Mouse (Mus musculus) hindbrain, embryonic 15.5 days (tissue): ENCODE data around the gene Dut. TPM values are rescaled to one million over a fixed set of nuclear protein-coding genes. Genes with fewer than 3 reads are reported as not detected.

Experiments
- ATAC-seq: fragments of 200-750 bp; cut with Nextera tagmentation; 2 replicates; pipeline ENCODE4 v1.8.0; 2017; ENCODE audit warnings: low read depth, moderate number of reproducible peaks, moderate TSS enrichment; ENCODE audit not compliant: low FRiP score
- H3K27ac ChIP-seq: fragments of 300-500 bp; sonication (generic); replicated peaks from 2 replicates; pipeline ENCODE4 v1.5.1; 2015; ENCODE audit warnings: mild to moderate bottlenecking, inconsistent platforms
- H3K27me3 ChIP-seq: fragments of 300-500 bp; sonication (generic); 2 replicates; pipeline ENCODE4 v1.6.1; 2015; ENCODE audit warnings: control low read depth, inconsistent platforms
- H3K36me3 ChIP-seq: fragments of 300-500 bp; sonication (generic); 2 replicates; pipeline ENCODE4 v1.6.1; 2015; ENCODE audit warnings: control low read depth, inconsistent platforms
- H3K4me1 ChIP-seq: fragments of 300-500 bp; sonication (generic); replicated peaks from 2 replicates; pipeline ENCODE4 v1.6.1; 2015; ENCODE audit warnings: control low read depth, inconsistent platforms
- H3K4me2 ChIP-seq: fragments of 300-500 bp; sonication (generic); 2 replicates; pipeline ENCODE4 v1.6.1; 2015; ENCODE audit warnings: moderate library complexity, mild to moderate bottlenecking, inconsistent platforms
- H3K4me3 ChIP-seq: fragments of 300-500 bp; sonication (generic); 2 replicates; pipeline ENCODE4 v1.5.1; 2015; ENCODE audit warnings: mild to moderate bottlenecking, inconsistent platforms
- H3K9ac ChIP-seq: fragments of 300-500 bp; sonication (generic); 2 replicates; pipeline ENCODE4 v1.6.1; 2015; ENCODE audit warnings: inconsistent platforms
- H3K9me3 ChIP-seq: fragments of 300-500 bp; sonication (generic); 2 replicates; pipeline ENCODE4 v1.6.1; 2016; ENCODE audit warnings: control low read depth, inconsistent platforms
- WGBS: fragments of 180-500 bp; shearing (Covaris S2); methylation state at CpG from one replicate; pipeline ENCODE4 v1.1.7; 2015; 5-methylcytosine and 5-hydroxymethylcytosine counted together
- polyA plus RNA-seq: library from polyadenylated mRNA; unstranded; fragments of >200 nt; fragmentation: Nextera tagmentation; extraction: Ambion mirVana; gene quantifications from 2 replicates; pipeline ENCODE4 v1.2.1, GENCODE M21; 2015

The Dut gene
- polyA plus RNA-seq: 75.6 and 76.1 TPM in 2 replicates

DNA sequence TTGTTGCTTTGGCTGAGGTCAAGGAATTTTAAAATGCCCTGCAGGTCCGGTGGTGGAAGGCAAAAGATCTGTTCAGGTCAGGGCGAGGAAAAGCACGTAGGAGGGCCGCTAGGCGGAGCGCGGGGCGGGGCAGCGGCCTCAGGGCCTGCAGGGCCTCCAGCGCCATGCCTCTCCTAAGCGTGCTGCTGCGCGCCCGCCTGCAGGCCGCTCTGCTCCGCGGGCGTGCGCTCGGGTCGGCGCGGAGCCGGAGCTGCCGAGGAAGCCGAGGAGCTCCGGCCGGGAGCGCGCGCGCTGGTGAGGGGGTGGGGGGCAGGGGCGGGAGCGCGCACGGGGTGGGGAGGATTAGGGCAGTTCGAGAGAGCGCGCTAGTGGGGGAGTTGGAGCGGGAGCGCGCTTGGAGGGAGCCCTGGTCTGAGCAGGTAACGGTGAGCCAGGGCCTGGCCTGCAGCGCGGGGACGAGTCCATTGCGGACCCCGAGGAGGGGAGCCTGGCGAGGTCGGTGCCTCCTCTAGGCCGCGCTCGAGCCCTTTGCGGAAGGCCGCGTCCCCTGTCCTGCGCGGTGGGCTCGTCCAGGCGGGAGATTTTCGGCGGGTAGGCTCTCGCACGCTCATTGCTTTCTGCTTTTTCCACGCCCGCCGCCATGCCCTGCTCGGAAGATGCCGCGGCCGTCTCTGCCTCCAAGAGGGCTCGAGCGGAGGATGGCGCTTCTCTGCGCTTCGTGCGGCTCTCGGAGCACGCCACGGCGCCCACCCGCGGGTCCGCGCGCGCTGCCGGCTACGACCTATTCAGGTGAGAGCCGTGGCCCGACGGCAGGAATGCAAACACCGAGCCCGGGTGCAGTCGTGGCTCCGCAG lies at the start of gene Dut:
Gene Dut (plus strand): TSS at position 83 of the 854 bp plus-strand sequence.
- under 1% methylated on average over 82 of the region's 96 CpGs for whole genome bisulfite sequencing
- peak within 1 kb of the TSS; percentile 63 for H3K4me3 ChIP-seq
- peak within 1 kb of the TSS; percentile 83 for H3K27ac ChIP-seq
- H3K9me3 ChIP-seq: no peaks in the 10 kb centered on the region
- no peaks in the 10 kb centered on the region for H3K27me3 ChIP-seq
- H3K4me2 ChIP-seq: peak within 1 kb of the TSS; percentile 68
- H3K36me3 ChIP-seq: no peaks in the 10 kb centered on the region
- peaks cover 18% of the 10 kb centered on the region for H3K4me1 ChIP-seq
- peak; percentile 99 for ATAC-seq
- peak within 1 kb of the TSS; percentile 74 for H3K9ac ChIP-seq

DNA sequence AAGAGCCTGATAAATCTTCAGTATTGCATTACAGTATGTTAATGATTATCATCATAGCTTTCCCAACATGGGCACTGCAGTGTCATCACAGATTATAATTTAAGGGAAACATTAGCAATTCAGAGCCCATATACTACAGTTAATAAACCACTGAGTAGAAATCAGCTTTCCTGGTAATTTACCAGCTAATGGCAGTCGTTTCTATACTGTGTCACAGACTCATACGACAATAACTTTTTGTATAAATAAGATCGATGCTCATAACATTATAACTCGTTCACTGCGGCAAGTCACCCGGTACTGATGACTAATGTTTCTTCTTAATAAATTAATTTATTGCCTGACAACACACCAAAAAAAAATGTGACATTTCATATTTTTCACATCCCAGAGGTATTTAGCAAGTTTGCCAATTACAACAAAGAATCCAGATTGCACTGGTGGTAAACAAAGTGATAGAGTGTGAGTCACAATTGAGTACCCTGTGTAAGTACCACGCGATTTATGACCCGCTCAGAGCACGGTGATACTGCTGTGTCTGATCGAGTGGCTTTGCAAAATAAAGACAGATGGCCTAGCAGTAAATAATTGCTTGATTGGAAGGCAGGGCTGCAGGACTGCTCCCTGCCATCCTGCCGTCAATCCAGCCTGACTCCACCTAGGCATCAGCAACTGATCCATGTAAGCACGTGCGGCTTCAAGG lies 37.9 kb upstream of the Dut start:
- Histone ChIP-seq H3K9ac (no peak overlapping the region), H3K27ac (no peak overlapping the region), H3K4me1 (no peaks in the 10 kb centered on the region), H3K27me3 (no peaks in the 10 kb centered on the region), H3K9me3 (no peaks in the 10 kb centered on the region), H3K4me2 (no peak overlapping the region), H3K4me3 (no peak overlapping the region), H3K36me3 (no peaks in the 10 kb centered on the region)
- 58% methylated on average over 14 of the region's 14 CpGs for WGBS
- ATAC-seq: peak; percentile 45

- no peaks in the 10 kb centered on the region for H3K27me3 ChIP-seq
- H3K36me3 ChIP-seq: no peaks in the 10 kb centered on the region
- H3K27ac ChIP-seq: no peak overlapping the region
- no peaks in the 10 kb centered on the region for H3K4me1 ChIP-seq
- ATAC-seq: no peak
- WGBS: 63% methylated on average over 10 of the region's 10 CpGs
- no peaks in the 10 kb centered on the region for H3K9me3 ChIP-seq
- H3K4me3 ChIP-seq: no peak overlapping the region
- no peak overlapping the region for H3K4me2 ChIP-seq
- H3K9ac ChIP-seq: no peak overlapping the region
These were observed 35.0 kb upstream of the Dut start for GRCm38 (mm10) chr2:125211831-125212510.

DNA sequence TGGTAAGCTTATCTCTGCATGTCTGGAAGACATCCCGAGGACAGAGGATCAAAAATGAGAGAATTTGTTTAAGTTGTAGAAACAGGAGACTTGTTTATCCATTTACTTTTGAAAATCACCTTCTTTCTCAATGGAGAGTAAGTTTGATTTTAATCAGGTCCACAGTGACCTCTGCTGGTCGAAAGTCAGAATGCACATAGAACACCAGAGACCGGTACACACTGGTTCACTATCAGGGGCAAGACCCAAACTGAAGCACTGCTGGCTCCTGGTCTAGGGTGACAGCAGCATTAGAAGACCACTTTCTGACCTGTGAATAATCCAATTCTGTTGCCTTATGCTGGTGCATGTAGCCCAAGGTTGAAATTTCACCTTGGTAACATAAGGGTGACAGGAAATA lies 32.4 kb upstream of the Dut start:
- no peaks in the 10 kb centered on the region for H3K36me3 ChIP-seq
- no peaks in the 10 kb centered on the region for H3K4me1 ChIP-seq
- no peaks in the 10 kb centered on the region for H3K9me3 ChIP-seq
- H3K4me3 ChIP-seq: no peak overlapping the region
- H3K9ac ChIP-seq: no peak overlapping the region
- no peak overlapping the region for H3K4me2 ChIP-seq
- no peaks in the 10 kb centered on the region for H3K27me3 ChIP-seq
- peak; percentile 63; the same call in 1 of the 2 replicates for ATAC-seq
- no peak overlapping the region for H3K27ac ChIP-seq
- 3% methylated on average over 3 of the region's 3 CpGs for WGBS

DNA sequence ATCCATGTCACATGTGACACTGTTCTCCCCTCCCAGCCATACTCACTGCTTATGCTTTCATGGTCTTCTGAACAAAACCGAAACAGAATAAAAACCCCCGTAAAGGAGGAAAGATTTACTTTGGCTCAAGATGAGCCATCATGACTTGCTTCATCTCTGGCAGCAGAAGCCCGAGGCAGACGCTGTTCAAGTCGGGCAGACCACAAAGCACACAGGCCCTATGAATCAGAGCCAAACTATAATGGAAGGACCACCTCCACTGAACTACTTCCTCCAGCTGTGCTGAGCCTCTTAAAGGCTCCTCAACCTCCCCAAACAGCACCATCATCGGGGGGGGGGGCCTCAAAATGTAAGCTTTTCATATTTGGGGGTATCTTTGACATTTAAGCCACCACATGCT lies 29.7 kb upstream of the Dut start:
- no peaks in the 10 kb centered on the region for H3K4me1 ChIP-seq
- H3K27ac ChIP-seq: no peak overlapping the region
- ATAC-seq: no peak
- no peaks in the 10 kb centered on the region for H3K9me3 ChIP-seq
- no peak overlapping the region for H3K9ac ChIP-seq
- H3K4me3 ChIP-seq: no peak overlapping the region
- WGBS: 75% methylated on average over 6 of the region's 6 CpGs
- no peaks in the 10 kb centered on the region for H3K27me3 ChIP-seq
- no peaks in the 10 kb centered on the region for H3K36me3 ChIP-seq
- no peak overlapping the region for H3K4me2 ChIP-seq

DNA sequence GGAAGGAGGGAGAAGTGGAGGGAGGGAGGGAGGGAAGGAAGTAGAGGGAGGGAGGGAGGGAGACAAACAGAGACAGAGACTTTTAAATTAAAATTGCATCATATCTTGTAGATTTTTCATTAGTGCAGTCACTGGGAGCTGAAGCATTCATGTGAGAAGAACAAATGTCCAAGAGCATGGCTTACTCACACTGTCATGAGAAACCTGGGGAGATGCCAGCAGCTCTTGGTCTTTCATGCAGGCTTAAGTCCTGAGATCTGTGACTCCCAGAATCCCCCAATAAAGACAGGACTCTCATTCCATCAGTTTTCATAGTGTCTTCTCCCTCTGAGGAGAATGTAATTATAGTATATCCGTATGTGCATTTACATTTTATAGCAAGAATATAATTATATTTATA lies 28.4 kb upstream of the Dut start:
- Histone ChIP-seq H3K9me3 (no peaks in the 10 kb centered on the region), H3K27ac (no peak overlapping the region), H3K27me3 (no peaks in the 10 kb centered on the region), H3K4me3 (no peak overlapping the region), H3K4me1 (no peaks in the 10 kb centered on the region), H3K9ac (no peak overlapping the region), H3K4me2 (no peak overlapping the region), H3K36me3 (no peaks in the 10 kb centered on the region)
- ATAC-seq: no peak
- WGBS: 87% methylated on average over 1 of the region's 1 CpGs

GRCm38 (mm10) chr2:125219268-125219667 lies 27.7 kb upstream of the Dut start:
- H3K4me2 ChIP-seq: no peak overlapping the region
- H3K36me3 ChIP-seq: no peaks in the 10 kb centered on the region
- no peak overlapping the region for H3K9ac ChIP-seq
- no peak overlapping the region for H3K27ac ChIP-seq
- no peaks in the 10 kb centered on the region for H3K9me3 ChIP-seq
- no peaks in the 10 kb centered on the region for H3K4me1 ChIP-seq
- ATAC-seq: no peak
- 83% methylated on average over 3 of the region's 3 CpGs for WGBS
- no peak overlapping the region for H3K4me3 ChIP-seq
- H3K27me3 ChIP-seq: no peaks in the 10 kb centered on the region

- Histone ChIP-seq H3K9ac (no peak overlapping the region), H3K27ac (no peak overlapping the region), H3K4me2 (no peak overlapping the region), H3K4me1 (no peaks in the 10 kb centered on the region), H3K27me3 (no peaks in the 10 kb centered on the region), H3K9me3 (no peaks in the 10 kb centered on the region), H3K36me3 (no peaks in the 10 kb centered on the region), H3K4me3 (no peak overlapping the region)
- no peak for ATAC-seq
- 89% methylated on average over 1 of the region's 1 CpGs for WGBS
These were observed 25.3 kb upstream of the Dut start for GRCm38 (mm10) chr2:125221673-125222072.

DNA sequence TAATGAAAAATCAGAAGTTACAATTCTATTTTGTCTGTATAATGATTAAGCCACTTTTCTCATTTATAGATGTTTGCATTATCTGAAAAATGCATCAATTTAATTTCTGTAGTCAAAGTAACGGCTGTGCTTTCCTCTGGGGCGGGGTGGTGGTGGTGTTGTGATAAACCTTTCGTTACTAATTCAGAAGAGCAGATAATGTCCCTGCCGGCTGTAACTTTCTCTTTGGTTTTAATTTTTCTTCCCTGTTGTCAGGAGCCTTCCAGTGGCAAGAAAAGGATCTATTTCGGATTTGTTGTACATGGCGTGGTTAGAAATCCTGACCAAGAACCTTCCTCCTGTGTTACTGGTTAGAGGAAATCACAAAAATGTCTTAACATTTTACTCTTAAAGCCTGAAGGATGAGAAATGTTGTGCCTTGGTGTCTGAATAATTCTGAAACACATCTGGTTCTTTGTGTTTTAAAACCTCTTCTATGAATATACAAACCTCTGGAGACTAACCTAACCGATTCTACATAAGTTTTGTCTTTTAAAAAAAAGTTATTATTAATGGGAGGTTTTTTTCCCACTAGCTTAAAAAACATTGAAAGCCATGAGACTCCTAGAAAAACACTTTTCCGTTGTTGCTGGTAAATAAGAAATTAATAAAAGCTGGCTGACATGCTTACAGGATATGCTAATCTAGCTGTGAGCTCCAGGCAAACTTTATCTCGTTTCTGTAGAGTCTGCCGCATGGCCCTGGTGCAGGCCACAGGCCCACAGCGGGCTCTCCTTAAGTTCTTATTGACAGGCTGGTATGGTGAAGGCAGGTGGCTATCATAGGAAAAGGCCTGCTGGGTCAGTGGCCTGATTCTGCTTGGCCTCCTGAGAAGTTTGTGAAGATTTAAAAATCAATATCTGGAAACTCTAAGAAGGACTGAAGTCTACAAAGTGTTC lies 18.2 kb upstream of the Dut start:
- ATAC-seq: no peak
- Histone ChIP-seq H3K4me2 (no peak overlapping the region), H3K4me3 (no peak overlapping the region), H3K4me1 (no peaks in the 10 kb centered on the region), H3K36me3 (no peaks in the 10 kb centered on the region), H3K27me3 (no peaks in the 10 kb centered on the region), H3K9ac (no peak overlapping the region), H3K27ac (no peak overlapping the region), H3K9me3 (no peaks in the 10 kb centered on the region)
- 87% methylated on average over 11 of the region's 11 CpGs for WGBS

DNA sequence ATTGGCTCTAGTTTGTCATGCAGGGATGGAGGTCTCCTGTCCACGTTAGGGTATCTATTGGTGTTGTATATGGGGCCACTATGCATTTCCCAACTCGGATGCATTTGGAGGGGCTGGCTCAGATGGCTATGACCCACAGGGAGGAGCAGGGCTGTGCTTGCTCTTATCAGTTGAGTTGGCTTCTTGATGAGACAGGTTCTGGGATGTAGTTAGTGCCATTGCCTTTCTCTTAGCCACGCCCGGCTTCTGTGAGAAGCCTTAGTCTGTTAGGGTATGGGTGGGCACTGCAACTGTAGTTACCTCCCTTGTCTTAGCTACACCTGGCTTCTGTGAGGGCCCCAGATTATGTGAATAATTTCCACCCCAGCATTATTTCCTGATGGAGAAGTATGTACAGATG lies 14.8 kb upstream of the Dut start:
- H3K27ac ChIP-seq: no peak overlapping the region
- H3K9me3 ChIP-seq: no peaks in the 10 kb centered on the region
- no peak for ATAC-seq
- 92% methylated on average over 4 of the region's 4 CpGs for WGBS
- H3K4me3 ChIP-seq: no peak overlapping the region
- no peak overlapping the region for H3K9ac ChIP-seq
- no peaks in the 10 kb centered on the region for H3K36me3 ChIP-seq
- H3K4me2 ChIP-seq: no peak overlapping the region
- no peaks in the 10 kb centered on the region for H3K4me1 ChIP-seq
- no peaks in the 10 kb centered on the region for H3K27me3 ChIP-seq

GRCm38 (mm10) chr2:125233537-125233936 lies 13.5 kb upstream of the Dut start:
- Histone ChIP-seq H3K36me3 (no peaks in the 10 kb centered on the region), H3K4me3 (no peak overlapping the region), H3K4me2 (no peak overlapping the region), H3K9me3 (no peaks in the 10 kb centered on the region), H3K4me1 (no peaks in the 10 kb centered on the region), H3K9ac (no peak overlapping the region), H3K27ac (no peak overlapping the region), H3K27me3 (no peaks in the 10 kb centered on the region)
- no peak for ATAC-seq
- WGBS: 87% methylated on average over 2 of the region's 2 CpGs
